Comparison of ENCODE assay signal across 8 mouse cellular contexts in genomic region chr7:38271511-38271811, GRCm38 (mm10). TPM values are rescaled to one million over a fixed set of nuclear protein-coding genes. Genes with fewer than 3 reads are reported as not detected.
A peak's percentile ranks its signal among the peaks of the same experiment; 100 is the strongest.
DNase-seq lines count a peak whose midpoint lies in the region; ATAC-seq and TF ChIP-seq lines count a peak whose summit lies in the region.

No protein-coding gene starts in this region.

- 0% methylated on average over 11 of the region's 11 CpGs for WGBS in heart, embryonic 14.5 days
- under 1% methylated on average over 11 of the region's 11 CpGs for WGBS in forebrain, embryonic 15.5 days
- WGBS in liver, embryonic 16.5 days (ENCODE audit: insufficient replicate concordance) = 0% methylated on average over 11 of the region's 11 CpGs

- no peaks in the 10 kb centered on the region for H3K9me3 ChIP-seq in heart, embryonic 14.5 days (ENCODE audit: control insufficient read depth, low read length)
- H3K9me3 ChIP-seq in ES-E14 (ENCODE audit: control insufficient read depth, insufficient read depth, low read depth, low read length) = no peaks in the 10 kb centered on the region
- H3K9me3 ChIP-seq in forebrain, embryonic 15.5 days = no peaks in the 10 kb centered on the region
- no peaks in the 10 kb centered on the region for H3K9me3 ChIP-seq in liver, embryonic 16.5 days (replicated peaks; ENCODE audit: control insufficient read depth, low read length)

- DNase-seq in heart, postnatal 4 days = no peak
- no peak for DNase-seq in ES-E14 (ENCODE audit: low read depth, low spot score)
- DNase-seq in thymus, postnatal 10 days (ENCODE audit: low spot score in 2 of 2) = no peak
- DNase-seq in layer of hippocampus, adult 11-12 months (ENCODE audit: low spot score) = no peak
- no peak for DNase-seq in Muller cell, postnatal 12 days (ENCODE audit: inconsistent ontology term)

- peak overlapping the region; percentile 65 to 86 for H3K27ac ChIP-seq in heart, embryonic 14.5 days (replicated peaks in 1 of 2; ENCODE audit: control insufficient read depth in 1 of 2, insufficient read depth in 1 of 2, low read depth in 2 of 2, low read length in 2 of 2)
- no peak overlapping the region for H3K27ac ChIP-seq in ES-E14 (ENCODE audit: insufficient read depth, low read depth, low read length, poor library complexity, severe bottlenecking)
- peak overlapping the region; percentile 58 for H3K27ac ChIP-seq in forebrain, embryonic 15.5 days (replicated peaks)
- no peak overlapping the region; the same call in 1 of the 2 replicates for H3K27ac ChIP-seq in liver, embryonic 16.5 days (ENCODE audit: low read length)

- in situ Hi-C loops in ES-E14 (cut with MboI; ENCODE audit: low sequenced_read_pairs in 2 of 2, unreplicated experiment in 2 of 2) = no loop called here

- no peaks in the 10 kb centered on the region for H3K27me3 ChIP-seq in heart, embryonic 14.5 days (ENCODE audit: control insufficient read depth, insufficient read depth, low read length)
- H3K27me3 ChIP-seq in forebrain, embryonic 15.5 days = no peaks in the 10 kb centered on the region
- no peaks in the 10 kb centered on the region for H3K27me3 ChIP-seq in liver, embryonic 16.5 days (ENCODE audit: control insufficient read depth, insufficient read depth, low read depth, low read length)

- H3K4me3 ChIP-seq in heart, embryonic 14.5 days (ENCODE audit: control insufficient read depth in 1 of 2, insufficient read depth in 1 of 2, low read depth in 1 of 2, low read length in 2 of 2) = peak overlapping the region; percentile 79 to 97
- peak overlapping the region; percentile 81 to 92 for H3K4me3 ChIP-seq in ES-E14 (ENCODE audit: insufficient read depth in 1 of 2, low read depth in 1 of 2, low read length in 2 of 2, poor library complexity in 1 of 2, severe bottlenecking in 1 of 2)
- H3K4me3 ChIP-seq in forebrain, embryonic 15.5 days = peak overlapping the region; percentile 68
- peak overlapping the region; percentile 69 for H3K4me3 ChIP-seq in liver, embryonic 16.5 days (ENCODE audit: low read depth, low read length)

- H3K4me2 ChIP-seq in heart, embryonic 14.5 days (ENCODE audit: low read length) = peak overlapping the region; percentile 92
- peak overlapping the region; percentile 86 for H3K4me2 ChIP-seq in forebrain, embryonic 15.5 days (replicated peaks)
- peak overlapping the region; percentile 66 for H3K4me2 ChIP-seq in liver, embryonic 16.5 days (ENCODE audit: low read depth, low read length)

- H3K4me1 ChIP-seq in heart, embryonic 14.5 days (ENCODE audit: control insufficient read depth in 2 of 2, insufficient read depth in 2 of 2, low read length in 2 of 2) = peaks cover 4 to 14% of the 10 kb centered on the region in 2 experiments; a peak in 3 of 4 replicates
- H3K4me1 ChIP-seq in ES-E14 (ENCODE audit: control insufficient read depth in 2 of 2, insufficient read depth in 2 of 2, low read length in 2 of 2, poor library complexity in 1 of 2) = 0 out of 4 replicates have a peak, but pooled peaks cover 0 to 1% of the 10 kb centered on the region in 2 experiments
- H3K4me1 ChIP-seq in forebrain, embryonic 15.5 days = peaks cover 22% of the 10 kb centered on the region
- peaks cover 8% of the 10 kb centered on the region for H3K4me1 ChIP-seq in liver, embryonic 16.5 days (ENCODE audit: control insufficient read depth, low read depth, low read length)

- H3K9ac ChIP-seq in heart, embryonic 14.5 days (ENCODE audit: low read length) = peak overlapping the region; percentile 86
- peak overlapping the region; percentile 85 for H3K9ac ChIP-seq in ES-E14 (ENCODE audit: insufficient read depth, low read depth, low read length, poor library complexity, severe bottlenecking)
- H3K9ac ChIP-seq in forebrain, embryonic 15.5 days (replicated peaks) = peak overlapping the region; percentile 76
- peak overlapping the region; percentile 75 for H3K9ac ChIP-seq in liver, embryonic 16.5 days (ENCODE audit: low read depth, low read length)

- peaks cover 23% of the 10 kb centered on the region for H3K36me3 ChIP-seq in heart, embryonic 14.5 days (ENCODE audit: control insufficient read depth, insufficient read depth, low read length)
- peaks cover 3% of the 10 kb centered on the region; the same call in 1 of the 2 replicates for H3K36me3 ChIP-seq in ES-E14 (ENCODE audit: control insufficient read depth, insufficient read depth, low read length, poor library complexity, severe bottlenecking)
- H3K36me3 ChIP-seq in forebrain, embryonic 15.5 days = peaks cover 9% of the 10 kb centered on the region
- H3K36me3 ChIP-seq in liver, embryonic 16.5 days (ENCODE audit: control insufficient read depth, insufficient read depth) = 0 out of 2 replicates have a peak, but pooled peaks cover 2% of the 10 kb centered on the region

- ATAC-seq in heart, embryonic 14.5 days (ENCODE audit: insufficient number of reproducible peaks, insufficient read depth, low FRiP score, low read depth) = 0 out of 2 replicates have a peak, but pooled peaks have one; percentile 36
- no peak for ATAC-seq in forebrain, embryonic 15.5 days (replicated peaks)
- ATAC-seq in liver, embryonic 16.5 days (ENCODE audit: low read depth) = peak; percentile 44

TF ChIP-seq in ES-E14, 5 proteins besides CTCF, POLR2A, EP300 and RAD21:
- TF ChIP-seq MAFK (IDR thresholded peaks at IDR 0.05; ENCODE audit: insufficient read depth, low read depth, low read length) (no peak), ZC3H11A (IDR thresholded peaks at IDR 0.05; ENCODE audit: borderline replicate concordance, low read depth, low read length) (no peak), ZNF384 (IDR thresholded peaks at IDR 0.05; ENCODE audit: low read depth, low read length) (peak; percentile 91)

RNA-seq across cellular contexts. Expression of gene Pop4, which starts 0.2 kb away (rescaled TPM):
- 41.2 and 42.4 TPM in 2 replicates for polyA plus RNA-seq in heart, embryonic 14.5 days (2014; fragmentation: Nextera tagmentation; extraction: Ambion mirVana)
- 10 to 100 TPM; 24.1 to 25.7 TPM for total RNA-seq in heart, postnatal 4 days (2021)
- total RNA-seq in ES-E14 (2012; rRNA removed) = 38.8 and 49.8 TPM in 2 replicates
- polyA plus RNA-seq in forebrain, embryonic 15.5 days (2015; fragmentation: Nextera tagmentation; extraction: Ambion mirVana) = 90.7 and 94.9 TPM in 2 replicates
- polyA plus RNA-seq in liver, embryonic 16.5 days (2015; fragmentation: Nextera tagmentation; extraction: Ambion mirVana) = 11.2 and 12.1 TPM in 2 replicates

RNA-seq across cellular contexts. Expression of gene Plekhf1, which starts 43.6 kb away (rescaled TPM):
- polyA plus RNA-seq in heart, embryonic 14.5 days (2014; fragmentation: Nextera tagmentation; extraction: Ambion mirVana) = 4.0 TPM in 2 replicates
- 1 to 10 TPM; 4.7 to 6.4 TPM for total RNA-seq in heart, postnatal 4 days (2021)
- 3.3 and 4.8 TPM in 2 replicates for total RNA-seq in ES-E14 (2012; rRNA removed)
- 0.61 and 0.68 TPM in 2 replicates for polyA plus RNA-seq in forebrain, embryonic 15.5 days (2015; fragmentation: Nextera tagmentation; extraction: Ambion mirVana)
- 0.52 and 0.54 TPM in 2 replicates for polyA plus RNA-seq in liver, embryonic 16.5 days (2015; fragmentation: Nextera tagmentation; extraction: Ambion mirVana)

Comparison
In these comparisons a context has a peak if more than half of its experiments do, and no peak if none do; other contexts are left out.
1. H3K27ac ChIP-seq: peak in heart, embryonic 14.5 days (2 of 2) and forebrain, embryonic 15.5 days (single experiment); none in ES-E14 (single experiment) and liver, embryonic 16.5 days (single experiment).
2. Peak in every context shown above with its lines, with median percentiles within 50 percentile points of each other: H3K4me2 ChIP-seq, H3K4me3 ChIP-seq and H3K9ac ChIP-seq.